Mouse (Mus musculus): ENCODE measurements around the gene Dtx3.

Dtx3 gene

DNA sequence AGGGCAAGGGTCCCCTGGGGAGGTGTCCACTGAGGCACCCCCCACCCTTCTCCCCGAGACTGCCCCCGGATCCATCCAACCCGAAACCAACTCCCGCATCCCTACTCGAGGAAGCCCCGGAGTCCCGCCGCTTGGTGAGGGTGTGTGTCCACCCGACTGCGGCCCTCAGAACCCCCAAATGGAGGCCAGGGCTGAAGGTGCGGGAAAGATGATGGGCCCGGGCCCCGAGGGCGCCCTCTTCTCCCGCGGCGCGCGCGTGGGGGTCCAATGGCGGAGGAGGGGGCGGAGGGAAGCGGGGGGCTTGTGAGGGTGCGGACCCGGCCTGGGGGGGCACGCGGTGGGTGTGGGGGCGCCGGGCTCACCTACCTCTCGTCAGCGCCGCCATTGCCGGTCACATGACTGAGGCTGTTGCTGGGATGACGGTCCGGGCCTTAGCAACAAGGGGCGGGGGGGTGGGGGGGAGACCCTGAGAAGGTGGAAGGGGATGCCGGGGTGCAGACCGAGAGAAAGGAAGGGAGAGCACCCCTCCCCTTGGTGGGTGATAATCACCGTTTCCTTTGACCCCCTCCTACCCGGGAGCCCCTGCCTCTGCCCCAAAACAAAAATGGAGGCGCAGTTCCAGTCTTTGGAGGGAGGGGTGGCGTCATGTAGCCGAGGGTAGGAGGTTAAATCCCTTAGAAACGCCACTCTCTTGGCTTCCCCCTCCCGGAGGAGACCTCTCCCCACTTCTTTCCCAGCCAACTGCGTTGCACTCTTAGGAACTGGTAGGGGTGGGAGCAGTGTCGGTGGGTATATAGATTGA, at the start of gene Dtx3:
TSS of gene Dtx3 (minus strand) at position 401 of the 802 bp plus-strand sequence.
- DNase-seq (ENCODE audit: extremely low read depth, low read depth, low spot score): no peak

DNA sequence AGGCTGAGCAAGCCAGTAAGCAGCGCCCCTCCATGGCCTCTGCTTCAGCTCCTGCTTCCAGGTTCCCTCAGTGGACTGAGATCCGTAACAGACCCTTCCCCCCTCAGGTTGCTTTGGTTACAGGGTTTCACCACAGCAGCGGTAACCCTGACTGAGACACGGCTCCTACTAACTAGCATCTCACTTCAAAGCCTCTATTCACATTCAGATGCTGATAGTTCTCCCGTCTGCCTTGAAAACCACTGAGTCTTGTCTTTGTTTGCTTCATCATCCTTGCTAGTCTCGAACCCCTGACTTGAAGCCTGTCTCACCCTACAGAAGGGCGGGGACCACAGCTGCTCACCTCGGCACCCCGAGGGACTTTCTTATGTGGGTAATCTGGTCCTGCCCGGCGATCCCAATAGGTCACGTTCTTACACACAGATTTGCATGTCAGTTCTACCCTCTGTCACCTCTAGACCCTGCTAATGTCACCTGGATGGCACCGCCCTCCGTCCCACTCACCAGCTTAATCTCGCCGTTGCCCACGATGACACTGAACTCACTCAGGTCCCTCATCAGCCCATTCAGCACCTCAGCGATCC, 42.8 kb upstream of the Dtx3 start:
- DNase-seq (ENCODE audit: extremely low read depth, low read depth, low spot score): no peak

GRCm38 (mm10) chr10:127236541-127236940, 41.0 kb upstream of the Dtx3 start:
- no peak for DNase-seq (ENCODE audit: extremely low read depth, low read depth, low spot score)

GRCm38 (mm10) chr10:127233141-127233540, 37.6 kb upstream of the Dtx3 start:
- no peak for DNase-seq (ENCODE audit: extremely low read depth, low read depth, low spot score)

- DNase-seq (ENCODE audit: extremely low read depth, low read depth, low spot score): no peak
Observed at GRCm38 (mm10) chr10:127231741-127232140, 36.2 kb upstream of the Dtx3 start.

DNA sequence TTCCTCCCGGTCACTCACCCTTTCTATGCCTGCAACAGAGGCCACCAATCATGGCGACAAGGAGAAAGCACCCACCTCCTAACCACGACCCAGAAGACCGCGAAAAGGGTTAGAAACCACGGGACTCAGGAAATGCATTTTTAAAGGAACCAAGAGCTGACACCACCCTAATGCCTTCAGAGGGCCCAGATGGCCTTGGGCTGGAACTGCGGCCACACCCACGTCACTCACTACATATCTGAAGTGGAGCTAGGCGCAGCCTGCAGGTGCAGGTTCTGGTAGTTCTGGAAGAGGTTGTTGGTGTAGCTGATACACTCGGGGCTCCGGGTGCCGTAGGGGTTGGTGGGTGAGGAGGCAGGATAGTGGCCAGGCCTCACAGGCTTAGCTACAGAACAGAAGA, 35.2 kb upstream of the Dtx3 start:
- no peak for DNase-seq (ENCODE audit: extremely low read depth, low read depth, low spot score)

DNA sequence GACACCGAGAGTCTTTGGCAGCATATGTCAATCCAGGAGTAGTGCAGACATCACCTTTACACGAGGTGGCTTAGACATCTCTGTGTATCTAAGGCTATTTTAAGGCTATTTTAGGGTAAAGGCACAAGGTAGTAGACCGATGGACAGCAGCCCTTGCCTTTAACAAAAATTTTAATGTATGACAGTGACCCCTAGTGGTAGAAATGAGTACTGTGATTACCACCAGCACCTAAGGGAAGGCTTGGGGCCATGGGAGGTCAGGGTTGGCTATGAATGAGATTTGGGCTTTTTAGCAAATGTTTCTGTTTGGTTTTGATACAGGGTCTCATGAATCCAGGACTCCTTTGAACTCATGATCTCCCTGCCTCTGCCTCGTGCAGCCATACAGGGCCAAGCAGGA, 33.4 kb upstream of the Dtx3 start:
- no peak for DNase-seq (ENCODE audit: extremely low read depth, low read depth, low spot score)

DNA sequence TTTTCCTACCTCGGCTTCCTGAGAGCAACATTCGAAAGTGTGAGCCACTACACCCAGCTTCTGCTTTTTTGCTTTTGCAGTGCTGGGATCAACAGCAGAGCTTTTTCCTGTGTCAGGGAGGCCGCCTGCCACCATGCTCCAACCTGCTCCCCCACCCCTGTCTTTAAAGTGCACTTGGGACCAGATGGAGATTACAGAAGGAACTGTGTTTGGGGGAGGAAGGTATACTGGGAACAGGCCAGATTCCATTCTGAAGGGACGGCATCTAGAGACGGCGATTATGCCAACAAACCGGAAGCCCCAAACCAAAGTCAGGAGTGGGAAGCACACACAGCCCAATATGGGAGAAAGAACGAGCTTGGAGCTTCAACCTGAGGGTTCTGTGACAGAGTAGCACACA, 31.6 kb upstream of the Dtx3 start:
- no peak for DNase-seq (ENCODE audit: extremely low read depth, low read depth, low spot score)

- DNase-seq (ENCODE audit: extremely low read depth, low read depth, low spot score): no peak
Observed at GRCm38 (mm10) chr10:127226318-127226895, 30.9 kb upstream of the Dtx3 start.

- no peak for DNase-seq (ENCODE audit: extremely low read depth, low read depth, low spot score)
Observed at GRCm38 (mm10) chr10:127225732-127226131, 30.2 kb upstream of the Dtx3 start.

DNA sequence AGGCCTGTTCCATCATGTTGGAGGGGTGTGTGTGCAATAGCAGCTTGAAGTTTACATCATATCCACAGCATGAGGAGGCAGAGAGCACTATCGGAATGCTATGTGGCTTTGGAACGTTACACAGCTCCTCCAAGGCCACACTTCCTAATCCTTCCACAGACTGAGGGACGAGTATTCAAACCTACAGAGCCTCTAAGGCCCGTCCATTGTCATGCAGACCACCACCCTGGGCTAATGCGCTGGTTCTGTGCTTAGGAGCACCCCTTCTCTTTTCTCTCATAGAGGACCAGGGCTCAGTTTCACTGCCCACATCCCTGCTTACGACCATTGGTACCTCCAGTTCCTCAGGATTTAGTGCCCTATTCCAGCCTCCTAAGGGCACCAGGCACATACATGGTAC, 29.7 kb upstream of the Dtx3 start:
- DNase-seq (ENCODE audit: extremely low read depth, low read depth, low spot score): no peak

DNA sequence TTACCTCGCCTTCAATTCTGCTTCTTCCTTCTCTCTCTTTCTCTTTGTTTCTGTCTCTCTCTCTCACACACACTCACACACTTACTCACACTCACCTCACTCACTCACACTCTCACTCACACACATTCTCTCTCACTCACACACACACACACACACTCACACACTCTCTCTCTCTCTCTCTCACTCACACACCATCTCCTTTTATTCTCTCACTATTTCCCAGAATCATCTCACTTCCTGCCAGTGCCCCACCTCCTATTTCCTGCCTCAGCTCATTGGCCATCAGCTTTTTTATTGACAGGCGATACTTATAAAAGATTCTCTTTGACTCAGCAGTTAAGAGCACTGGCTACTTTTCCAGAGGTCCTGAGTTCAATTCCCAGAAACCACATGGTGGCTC, 22.8 kb upstream of the Dtx3 start:
- no peak for DNase-seq (ENCODE audit: extremely low read depth, low read depth, low spot score)

DNA sequence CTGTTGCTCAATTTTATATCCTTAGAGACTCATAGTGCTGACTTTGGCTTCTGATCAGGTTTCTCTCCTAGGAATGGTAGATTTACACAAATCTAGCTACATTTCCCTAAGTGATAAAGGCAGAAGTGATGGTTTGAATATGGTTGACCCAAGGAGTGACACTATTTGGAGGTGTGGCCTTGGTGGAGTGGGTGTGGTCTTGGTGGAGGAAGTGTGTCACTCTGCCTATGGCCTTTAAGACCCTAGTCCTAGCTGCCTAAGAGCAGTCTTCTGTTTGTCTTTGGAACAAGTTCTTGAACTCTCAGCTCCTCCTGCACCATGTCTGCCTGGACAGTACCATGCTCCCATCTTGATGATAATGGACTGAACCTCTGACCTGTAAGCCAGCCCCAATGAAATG, 21.6 kb upstream of the Dtx3 start:
- no peak for DNase-seq (ENCODE audit: extremely low read depth, low read depth, low spot score)

DNA sequence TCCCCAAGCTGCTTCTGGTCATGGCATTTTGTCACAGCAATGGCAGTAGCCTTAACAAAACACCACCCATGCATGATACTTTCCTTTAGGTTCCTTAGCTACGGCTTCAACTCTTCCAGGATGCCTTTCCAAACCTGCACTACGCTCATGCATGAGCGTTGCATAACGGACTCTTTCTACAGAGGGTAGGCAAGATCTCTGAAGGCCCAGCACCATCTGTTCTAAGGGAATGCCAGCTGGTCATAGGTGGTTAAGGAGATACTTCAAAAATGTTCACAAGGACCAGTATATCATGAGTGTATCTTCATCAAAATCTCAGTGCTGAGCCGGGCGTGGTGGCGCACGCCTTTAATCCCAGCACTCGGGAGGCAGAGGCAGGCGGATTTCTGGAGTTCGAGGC, 20.9 kb upstream of the Dtx3 start:
- no peak for DNase-seq (ENCODE audit: extremely low read depth, low read depth, low spot score)

DNA sequence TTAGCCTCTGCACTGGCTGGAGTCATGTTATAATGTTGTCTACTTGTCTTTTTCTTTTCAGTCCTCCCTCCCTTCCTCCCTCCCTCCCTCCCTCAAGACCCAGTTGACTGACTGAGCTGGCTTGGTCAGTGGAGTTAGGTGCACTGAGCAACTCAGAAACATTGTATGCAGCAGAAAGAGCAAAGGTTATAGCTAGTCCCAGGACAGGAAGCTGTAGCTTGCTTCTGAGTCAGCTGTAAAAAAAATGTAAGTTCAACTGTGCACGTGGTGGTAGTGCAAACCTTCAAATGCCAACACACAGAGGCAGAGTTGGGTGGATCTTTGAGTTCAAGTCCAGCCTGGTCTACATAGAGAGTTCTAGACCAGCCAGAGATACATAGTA, 18.9 kb upstream of the Dtx3 start:
- no peak for DNase-seq (ENCODE audit: extremely low read depth, low read depth, low spot score)

- DNase-seq (ENCODE audit: extremely low read depth, low read depth, low spot score): no peak
Observed at GRCm38 (mm10) chr10:127213704-127214421, 18.3 kb upstream of the Dtx3 start.

- no peak for DNase-seq (ENCODE audit: extremely low read depth, low read depth, low spot score)
Observed at GRCm38 (mm10) chr10:127213272-127213671, 17.7 kb upstream of the Dtx3 start.

- DNase-seq (ENCODE audit: extremely low read depth, low read depth, low spot score): peak; percentile 28
Observed at GRCm38 (mm10) chr10:127211414-127211854, 15.9 kb upstream of the Dtx3 start, which contains the start of gene Pip4k2c. TSS of gene Pip4k2c (minus strand) at chr10:127211585.

- no peak for DNase-seq (ENCODE audit: extremely low read depth, low read depth, low spot score)
Observed at GRCm38 (mm10) chr10:127210961-127211405, 15.5 kb upstream of the Dtx3 start.

- no peak for DNase-seq (ENCODE audit: extremely low read depth, low read depth, low spot score)
Observed at GRCm38 (mm10) chr10:127209928-127210570, 14.5 kb upstream of the Dtx3 start.

DNA sequence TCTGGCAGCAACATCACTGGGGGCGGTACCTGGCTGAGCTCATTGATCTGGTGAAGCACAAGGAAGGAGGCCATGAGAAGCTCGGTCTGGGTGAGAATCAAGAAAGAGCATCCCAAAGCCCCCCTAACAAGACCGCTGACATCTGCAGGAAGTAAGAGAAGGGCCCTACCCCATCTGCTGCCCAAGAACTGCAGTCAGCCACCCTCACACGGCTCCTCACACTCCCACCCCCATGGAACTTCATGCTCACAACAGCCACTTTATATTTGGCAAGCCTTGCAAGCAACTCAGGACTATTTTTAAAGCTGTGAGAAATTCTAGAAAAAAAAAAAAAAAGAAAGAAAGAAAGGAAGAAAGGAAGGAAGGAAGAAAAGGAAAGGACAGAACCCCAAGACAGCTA, 13.4 kb upstream of the Dtx3 start:
- no peak for DNase-seq (ENCODE audit: extremely low read depth, low read depth, low spot score)

All from fat pad, adult 2 months (tissue).